Mouse (Mus musculus): ENCODE measurements around the gene Rimbp2. TPM values are rescaled to one million over a fixed set of nuclear protein-coding genes. Genes with fewer than 3 reads are reported as not detected.

Rimbp2 gene
- polyA plus RNA-seq, 1 experiment: 0.17 TPM

DNA sequence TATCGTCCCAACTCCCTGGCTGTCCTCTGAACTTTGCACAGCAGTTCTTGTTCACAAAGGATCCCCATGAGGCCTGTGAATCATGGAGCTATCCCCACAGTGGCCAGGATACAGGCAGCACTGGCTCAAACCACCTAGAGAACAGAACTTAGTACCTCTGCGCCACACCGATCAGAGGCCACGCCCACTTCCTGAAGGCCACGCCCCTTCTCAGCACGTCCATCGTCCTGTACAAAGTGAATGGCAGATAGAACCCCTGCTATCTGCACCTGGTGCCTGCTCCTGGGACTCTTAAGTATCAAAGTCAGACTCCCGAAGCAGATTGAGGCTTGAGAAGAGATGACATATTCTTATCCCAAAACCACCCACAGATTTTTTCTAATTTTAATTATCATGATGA lies 242.7 kb downstream of the Rimbp2 start:
- no peak for TF ChIP-seq POLR2A (IDR thresholded peaks at IDR 0.05; ENCODE audit: borderline replicate concordance, extremely low read depth, low read depth, low read length)
- TF ChIP-seq CTCF (IDR thresholded peaks at IDR 0.05; ENCODE audit: insufficient read depth, low read length): no peak
- 29% methylated on average over 8 of the region's 8 CpGs for WGBS
- H3K4me1 ChIP-seq (ENCODE audit: control insufficient read depth, insufficient read depth, low read length): no peaks in the 10 kb centered on the region

DNA sequence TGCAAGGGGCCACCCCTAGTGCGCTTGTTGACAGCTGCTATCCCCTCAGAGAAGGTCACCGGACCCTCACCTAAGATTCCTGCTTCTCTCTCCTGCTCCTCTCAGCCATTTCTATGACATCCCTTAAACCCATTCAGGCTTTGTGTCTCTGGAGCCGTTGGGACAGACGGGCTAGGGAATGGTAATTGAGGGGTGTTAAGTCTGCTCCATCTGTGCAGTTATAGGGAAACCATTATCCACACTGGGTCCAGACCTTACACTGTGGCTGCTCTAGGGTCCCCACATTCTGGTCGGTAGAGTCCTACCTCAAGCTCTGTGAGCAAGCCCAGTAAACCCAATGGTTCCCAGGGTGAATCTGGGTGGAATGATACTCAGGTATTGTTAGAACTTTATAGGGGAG lies 244.4 kb downstream of the Rimbp2 start:
- DNase-seq: no peak
- TF ChIP-seq CTCF (IDR thresholded peaks at IDR 0.05; ENCODE audit: insufficient read depth, low read length): no peak
- H3K4me3 ChIP-seq (replicated peaks; ENCODE audit: extremely low read depth, low read depth, low read length): no peak overlapping the region
- no peaks in the 10 kb centered on the region; the same call in 1 of the 2 replicates for H3K4me1 ChIP-seq (ENCODE audit: control insufficient read depth, insufficient read depth, low read length)
- 86% methylated on average over 5 of the region's 5 CpGs for WGBS

More for the DNA sequence above, 242.7 kb downstream of the Rimbp2 start:
- DNase-seq: no peak
- no peak overlapping the region for H3K4me3 ChIP-seq (replicated peaks; ENCODE audit: extremely low read depth, low read depth, low read length)

Other genes with a start within 250 kb of the Rimbp2 start
- gene Stx2, start 55.1 kb upstream of the Rimbp2 start, polyA plus RNA-seq (2012; rRNA removed): 21.3 and 26.9 TPM in 2 replicates
- 35.5 and 43.2 TPM in 2 replicates for gene Ran, start 66.6 kb upstream of the Rimbp2 start, polyA plus RNA-seq (2012; rRNA removed)
- gene Adgrd1, start 143.3 kb upstream of the Rimbp2 start, polyA plus RNA-seq (2012; rRNA removed): 6.0 and 8.3 TPM in 2 replicates

Data from lung, adult 2 months (tissue).